Mouse (Mus musculus) hematopoietic stem cell, adult 5-6 weeks (primary cell): ENCODE data around the gene Usp32. TPM values are rescaled to one million over a fixed set of nuclear protein-coding genes. Genes with fewer than 3 reads are reported as not detected.
A peak's percentile ranks its signal among the peaks of the same experiment; 100 is the strongest.

ENCODE experiments used
- ATAC-seq, 2 experiments: fragments of 125-278 bp in 1 of 2; replicated peaks in 1 of 2; 2 replicates each; pipeline ENCODE4 v1.8.0; 2016 to 2017; ENCODE audit warnings: inconsistent platforms in 2 of 2, mild to moderate bottlenecking in 2 of 2, moderate number of reproducible peaks in 2 of 2, low read depth in 1 of 2, moderate TSS enrichment in 1 of 2; ENCODE audit not compliant: low FRiP score in 2 of 2, poor library complexity in 2 of 2, severe bottlenecking in 2 of 2, insufficient read depth in 1 of 2, low TSS enrichment in 1 of 2
- total RNA-seq: library from RNA; stranded (forward); fragments of 172-1452, 232-1000 nt; gene quantifications from 2 replicates; pipeline ENCODE4 v1.2.3, GENCODE M21; 2017

Usp32 gene
- total RNA-seq, 1 experiment from 2014 or later = 18.5 TPM

DNA sequence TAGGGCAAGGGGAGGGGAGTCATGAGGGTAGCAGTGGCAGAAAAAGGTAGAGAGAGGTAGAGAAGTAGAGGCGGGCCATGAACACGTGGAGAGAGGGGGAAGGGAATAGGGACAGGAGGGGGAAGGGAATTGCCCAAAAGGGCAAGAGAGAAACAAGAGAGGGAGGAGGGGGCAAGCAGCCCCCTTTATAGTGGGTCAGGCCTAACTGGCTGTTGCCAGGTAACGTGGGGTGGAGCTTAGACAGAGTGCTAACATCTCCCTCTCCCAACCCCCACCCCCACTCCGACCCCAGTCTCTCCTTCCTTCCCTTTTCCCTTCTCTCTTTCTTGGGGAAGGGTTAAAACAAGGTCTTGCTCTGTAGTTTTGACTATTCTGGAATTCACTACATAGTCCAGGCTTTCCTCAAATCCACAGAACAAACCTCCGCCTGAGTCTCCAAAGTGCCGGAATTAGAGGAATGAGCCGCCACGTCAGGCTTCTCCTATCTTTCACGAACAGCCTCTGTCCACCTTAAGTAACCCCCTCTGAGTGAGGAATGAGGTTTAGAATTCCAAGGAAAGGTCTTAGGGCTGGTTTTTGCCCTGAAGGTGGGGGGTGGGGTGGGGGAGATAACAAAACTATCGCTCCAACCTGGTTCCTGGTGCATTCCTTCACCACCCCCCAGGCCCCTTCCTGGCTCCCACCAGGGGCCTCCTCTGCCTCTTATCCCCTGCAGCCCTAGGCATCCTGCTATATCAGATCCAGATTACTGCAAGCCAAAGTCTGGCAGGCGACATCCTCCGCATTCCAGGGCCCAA is 195.1 kb downstream of the Usp32 start:
- ATAC-seq = no peak

- ATAC-seq = peak; percentile 46 to 56; a peak in 3 of 4 replicates
These were observed 196.0 kb downstream of the Usp32 start for GRCm38 (mm10) chr11:84943948-84944347.

DNA sequence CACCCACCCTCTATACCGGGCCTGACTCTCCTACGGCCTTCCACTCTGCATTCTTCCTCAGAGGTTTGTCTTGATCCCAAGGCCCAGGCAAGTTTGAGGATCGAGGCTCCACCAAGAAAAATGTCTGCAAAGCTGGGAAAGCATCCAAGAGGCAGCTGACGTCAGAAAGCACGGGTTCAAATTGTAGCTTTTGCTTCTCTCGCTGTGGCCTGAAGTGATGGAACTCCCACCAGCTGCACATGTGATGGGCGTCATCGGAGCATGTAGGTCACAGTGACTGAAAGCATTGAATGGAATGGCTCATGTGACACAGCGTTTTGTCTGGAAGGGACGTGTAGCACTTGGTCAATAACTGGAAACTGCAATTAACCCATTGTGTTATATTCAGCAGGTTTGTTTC is 199.8 kb downstream of the Usp32 start:
- ATAC-seq = no peak

DNA sequence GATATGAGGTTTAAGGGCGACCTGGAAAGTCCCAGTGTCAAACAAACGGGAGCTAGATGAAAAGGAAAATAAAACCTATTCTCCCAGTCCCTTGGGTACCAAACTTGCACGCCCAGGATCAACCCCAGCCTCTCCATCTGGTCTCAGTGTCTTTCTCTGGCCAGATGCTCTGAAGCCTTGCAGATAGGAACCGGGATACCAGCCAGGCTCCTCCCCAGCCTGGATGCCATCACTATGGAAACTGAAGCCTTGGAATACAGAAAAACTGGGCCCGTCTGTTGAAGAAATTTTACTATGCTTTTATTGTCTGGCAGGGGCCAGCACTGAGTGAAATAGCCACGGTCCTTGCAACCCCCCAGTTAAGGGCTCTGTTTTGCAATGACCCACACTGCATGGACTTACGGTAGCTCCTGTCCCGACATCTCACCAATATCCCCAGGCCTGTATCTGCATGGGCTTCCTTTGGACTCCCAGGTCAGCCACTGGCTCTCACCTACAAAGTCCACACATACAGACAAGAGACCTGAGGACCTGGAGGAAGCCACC is 200.4 kb downstream of the Usp32 start:
- no peak for ATAC-seq

Other genes starting within 250 kb of the Usp32 start
- 26.1 and 41.6 TPM in 2 replicates for gene Znhit3, start 223.8 kb downstream of the Usp32 start, total RNA-seq
- gene Car4, start 182.4 kb downstream of the Usp32 start, total RNA-seq = not detected in 2 replicates
- gene 1700125H20Rik, start 30.2 kb upstream of the Usp32 start, total RNA-seq = not detected in 2 replicates
- gene Appbp2, start 95.0 kb upstream of the Usp32 start, total RNA-seq = 43.1 and 44.5 TPM in 2 replicates
- 16.5 and 19.4 TPM in 2 replicates for gene Ppm1d, start 171.1 kb upstream of the Usp32 start, total RNA-seq
- gene Bcas3, start 213.0 kb upstream of the Usp32 start, total RNA-seq = 18.3 and 19.2 TPM in 2 replicates